In the genomic region with DNA sequence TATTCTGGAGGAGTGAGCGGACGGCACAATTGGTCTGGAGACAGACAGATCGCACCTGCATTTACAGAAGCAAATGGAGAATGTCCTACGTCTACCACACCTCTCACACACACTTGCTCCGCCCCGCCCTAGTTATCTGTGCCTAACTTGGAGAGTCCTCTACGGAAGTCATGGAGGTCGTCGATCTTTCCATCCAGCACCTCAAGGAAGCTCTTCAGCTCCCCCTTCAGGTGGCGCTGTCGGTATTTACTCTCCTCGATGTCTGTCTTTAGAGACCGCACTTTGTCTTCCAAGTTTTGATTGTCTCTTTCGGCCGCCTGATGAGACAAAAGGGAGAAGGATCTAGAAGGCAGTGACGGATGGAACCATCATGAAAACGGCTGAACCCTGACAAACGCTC, we compare ENCODE assay signal across 9 mouse cellular contexts. TPM values are rescaled to one million over a fixed set of nuclear protein-coding genes. Genes with fewer than 3 reads are reported as not detected.
A peak's percentile ranks its signal among the peaks of the same experiment; 100 is the strongest.
DNase-seq lines count a peak whose midpoint lies in the region; ATAC-seq and TF ChIP-seq lines count a peak whose summit lies in the region.
"Had no signal": no experiment of that assay in that cellular context is flagged by ENCODE, and none has a peak within 500 bp of the region (broad histone marks: within the 10 kb centered on the region; RNA-seq: fewer than 3 reads in every experiment).

No protein-coding gene starts in this region.

- peak; percentile 50 for DNase-seq in forebrain, embryonic 11.5 days (ENCODE audit: low spot score)
- peak; percentile 5 to 15 for DNase-seq in lung, adult 18-20 months
- no peak for DNase-seq in lung, adult 2 months
- DNase-seq in embryo, embryonic 9.5 days (ENCODE audit: extremely low spot score): peak; percentile 17
- no peak for DNase-seq in urinary bladder, postnatal 36 days (ENCODE audit: low spot score in 2 of 2)
- DNase-seq in midbrain, embryonic 14.5 days: no peak

- 61% methylated on average over 18 of the region's 18 CpGs for WGBS in forebrain, embryonic 11.5 days
- WGBS in forebrain, embryonic 16.5 days: 61% methylated on average over 18 of the region's 18 CpGs
- WGBS in lung, adult 2 months: 61% methylated on average over 18 of the region's 18 CpGs
- 64% methylated on average over 18 of the region's 18 CpGs for WGBS in midbrain, embryonic 14.5 days

- ATAC-seq in forebrain, embryonic 11.5 days (replicated peaks; ENCODE audit: low FRiP score): no peak
- no peak for ATAC-seq in forebrain, embryonic 16.5 days
- peak; percentile 69 for ATAC-seq in megakaryocyte-erythroid progenitor cell, adult 5-6 weeks (replicated peaks; ENCODE audit: low FRiP score, low TSS enrichment, poor library complexity, severe bottlenecking)
- no peak for ATAC-seq in midbrain, embryonic 14.5 days (ENCODE audit: low FRiP score, low TSS enrichment)

- TF ChIP-seq CTCF in lung, adult 2 months (IDR thresholded peaks at IDR 0.05; ENCODE audit: insufficient read depth, low read length): no peak

- no peak overlapping the region for H3K27ac ChIP-seq in forebrain, embryonic 11.5 days (ENCODE audit: low read depth, low read length)
- no peak overlapping the region for H3K27ac ChIP-seq in forebrain, embryonic 16.5 days (ENCODE audit: low read length)
- no peak overlapping the region for H3K27ac ChIP-seq in midbrain, embryonic 14.5 days (replicated peaks; ENCODE audit: low read depth, low read length)
- H3K27ac ChIP-seq: heart, embryonic 15.5 days had no signal

- no peaks in the 10 kb centered on the region for H3K4me1 ChIP-seq in forebrain, embryonic 11.5 days (replicated peaks; ENCODE audit: control insufficient read depth, insufficient read depth, low read length)
- H3K4me1 ChIP-seq in forebrain, embryonic 16.5 days (replicated peaks; ENCODE audit: control insufficient read depth, insufficient read depth, low read length): no peaks in the 10 kb centered on the region
- H3K4me1 ChIP-seq in lung, adult 2 months (ENCODE audit: control insufficient read depth, insufficient read depth, low read length): no peaks in the 10 kb centered on the region
- no peaks in the 10 kb centered on the region for H3K4me1 ChIP-seq in midbrain, embryonic 14.5 days (ENCODE audit: control insufficient read depth, insufficient read depth, low read length)
- H3K4me1 ChIP-seq: heart, embryonic 15.5 days had no signal

- no peak overlapping the region for H3K9ac ChIP-seq in forebrain, embryonic 11.5 days (ENCODE audit: low read length)
- no peak overlapping the region for H3K9ac ChIP-seq in forebrain, embryonic 16.5 days (replicated peaks; ENCODE audit: low read depth, low read length)
- no peak overlapping the region for H3K9ac ChIP-seq in midbrain, embryonic 14.5 days (replicated peaks; ENCODE audit: low read length)
- H3K9ac ChIP-seq: heart, embryonic 15.5 days had no signal

- H3K4me2 ChIP-seq in forebrain, embryonic 11.5 days (ENCODE audit: low read depth, low read length, severe bottlenecking): no peak overlapping the region
- H3K4me2 ChIP-seq in forebrain, embryonic 16.5 days (ENCODE audit: low read length): no peak overlapping the region
- H3K4me2 ChIP-seq in midbrain, embryonic 14.5 days (ENCODE audit: low read length): no peak overlapping the region
- H3K4me2 ChIP-seq: heart, embryonic 15.5 days had no signal

- H3K9me3 ChIP-seq in forebrain, embryonic 11.5 days (ENCODE audit: control insufficient read depth, low read length): no peaks in the 10 kb centered on the region
- no peaks in the 10 kb centered on the region for H3K9me3 ChIP-seq in forebrain, embryonic 16.5 days (ENCODE audit: control insufficient read depth, low read length)
- no peaks in the 10 kb centered on the region for H3K9me3 ChIP-seq in midbrain, embryonic 14.5 days (ENCODE audit: control insufficient read depth, low read length)
- H3K9me3 ChIP-seq: heart, embryonic 15.5 days had no signal

- no peaks in the 10 kb centered on the region for H3K27me3 ChIP-seq in forebrain, embryonic 11.5 days (ENCODE audit: control insufficient read depth, insufficient read depth, low read length)
- H3K27me3 ChIP-seq in forebrain, embryonic 16.5 days (replicated peaks; ENCODE audit: control insufficient read depth, insufficient read depth, low read length): no peaks in the 10 kb centered on the region
- H3K27me3 ChIP-seq in midbrain, embryonic 14.5 days (ENCODE audit: control insufficient read depth, insufficient read depth, low read length): no peaks in the 10 kb centered on the region
- H3K27me3 ChIP-seq: heart, embryonic 15.5 days had no signal

- no peaks in the 10 kb centered on the region for H3K36me3 ChIP-seq in forebrain, embryonic 11.5 days (ENCODE audit: control insufficient read depth, insufficient read depth, low read length)
- H3K36me3 ChIP-seq in forebrain, embryonic 16.5 days (ENCODE audit: control insufficient read depth, insufficient read depth): no peaks in the 10 kb centered on the region
- H3K36me3 ChIP-seq in midbrain, embryonic 14.5 days (ENCODE audit: control insufficient read depth, insufficient read depth, low read length): no peaks in the 10 kb centered on the region
- H3K36me3 ChIP-seq: heart, embryonic 15.5 days had no signal

- no peak for TF ChIP-seq POLR2A in lung, adult 2 months (IDR thresholded peaks at IDR 0.05; ENCODE audit: borderline replicate concordance, extremely low read depth, low read depth, low read length)

- no peak overlapping the region for H3K4me3 ChIP-seq in forebrain, embryonic 11.5 days (ENCODE audit: low read depth, low read length)
- H3K4me3 ChIP-seq in forebrain, embryonic 16.5 days (replicated peaks; ENCODE audit: low read length): no peak overlapping the region
- no peak overlapping the region for H3K4me3 ChIP-seq in lung, adult 2 months (replicated peaks; ENCODE audit: extremely low read depth, low read depth, low read length)
- no peak overlapping the region for H3K4me3 ChIP-seq in midbrain, embryonic 14.5 days (replicated peaks; ENCODE audit: low read depth, low read length)
- H3K4me3 ChIP-seq: heart, embryonic 15.5 days had no signal

RNA-seq across cellular contexts. Expression of a gene that starts 39.1 kb away (rescaled TPM):
- 5.3 and 7.1 TPM in 2 replicates for polyA plus RNA-seq in forebrain, embryonic 11.5 days (2014; fragmentation: Nextera tagmentation; extraction: Ambion mirVana)
- polyA plus RNA-seq in forebrain, embryonic 16.5 days (2015; fragmentation: Nextera tagmentation; extraction: Ambion mirVana): 3.6 and 6.0 TPM in 2 replicates
- 24.8 and 28.2 TPM in 2 replicates for polyA plus RNA-seq in lung, adult 2 months (2012; rRNA removed)
- 13.5 and 21.5 TPM in 2 replicates for total RNA-seq in megakaryocyte-erythroid progenitor cell, adult 5-6 weeks (2014; fragmentation: Nextera tagmentation)
- total RNA-seq in megakaryocyte-erythroid progenitor cell, adult 5-6 weeks (2017): 17.7 and 33.8 TPM in 2 replicates
- polyA plus RNA-seq in midbrain, embryonic 14.5 days (2014; fragmentation: Nextera tagmentation; extraction: Ambion mirVana): 9.9 and 10.1 TPM in 2 replicates

RNA-seq across cellular contexts. Expression of a gene that starts 43.4 kb away (rescaled TPM):
- polyA plus RNA-seq in forebrain, embryonic 11.5 days (2014; fragmentation: Nextera tagmentation; extraction: Ambion mirVana): 0.15 and 0.25 TPM in 2 replicates
- 0.25 and 0.46 TPM in 2 replicates for polyA plus RNA-seq in forebrain, embryonic 16.5 days (2015; fragmentation: Nextera tagmentation; extraction: Ambion mirVana)
- 1.0 and 2.7 TPM in 2 replicates for polyA plus RNA-seq in lung, adult 2 months (2012; rRNA removed)
- total RNA-seq in megakaryocyte-erythroid progenitor cell, adult 5-6 weeks (2014; fragmentation: Nextera tagmentation): not detected in 2 replicates
- 0.19 TPM in 1 of 2 replicates, not detected in the other for total RNA-seq in megakaryocyte-erythroid progenitor cell, adult 5-6 weeks (2017)
- 0.07 and 0.20 TPM in 2 replicates for polyA plus RNA-seq in midbrain, embryonic 14.5 days (2014; fragmentation: Nextera tagmentation; extraction: Ambion mirVana)

Comparison
In these comparisons a context has a peak if more than half of its experiments do, and no peak if none do; other contexts are left out.
1. DNase-seq: peak in forebrain, embryonic 11.5 days (single experiment), lung, adult 18-20 months (2 of 2) and embryo, embryonic 9.5 days (single experiment); none in lung, adult 2 months (single experiment), urinary bladder, postnatal 36 days (0 of 2) and midbrain, embryonic 14.5 days (single experiment).